Mouse (Mus musculus) E14TG2a.4 (cell line): Measurements from ENCODE around the gene Il21r.

Experiments used
- CTCF ChIP-seq: conservative IDR thresholded peaks from 2 replicates; pipeline ENCODE4 v1.5.1; 2014; ENCODE audit warnings: low read length
- NANOG ChIP-seq: IDR thresholded peaks from 2 replicates; pipeline ENCODE4 v1.6.1; 2014; ENCODE audit warnings: borderline replicate concordance, low read length, mixed read lengths

DNA sequence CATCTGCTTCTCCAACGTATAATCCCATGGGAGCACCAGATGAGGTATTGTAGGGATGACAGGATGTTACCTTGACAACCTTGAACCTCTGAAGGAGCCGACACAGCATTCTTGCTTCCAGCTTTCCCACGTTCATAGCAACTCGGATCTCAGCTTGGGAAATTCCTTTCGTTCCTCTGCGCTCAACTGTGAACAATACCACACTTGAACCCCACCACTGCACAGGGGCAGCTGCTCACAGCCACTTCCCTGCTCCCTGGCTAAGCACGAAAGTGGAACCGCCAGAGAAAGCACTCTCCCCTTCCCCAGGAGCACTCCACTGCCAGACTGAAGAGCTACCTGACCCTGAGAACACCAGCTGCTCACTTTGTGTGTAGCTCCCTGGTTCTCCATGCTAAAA, 75.5 kb downstream of the Il21r start:
- TF ChIP-seq CTCF: no peak
- TF ChIP-seq NANOG: no peak
